Mouse (Mus musculus): ENCODE results near the gene Arhgef3.

GRCm38 (mm10) chr14:27183501-27184230 is 69.0 kb downstream of the Arhgef3 start:
- TF ChIP-seq CTCF (conservative IDR thresholded peaks at IDR 0.05; ENCODE audit: insufficient read depth, insufficient read length, low read depth, low read length), result 0 out of 2 replicates have a peak, but pooled peaks have one; percentile 7
- no peak for TF ChIP-seq POLR2A (IDR thresholded peaks at IDR 0.05; ENCODE audit: low read depth, low read length)
